Comparison of ENCODE assay signal across 8 mouse cellular contexts in the genomic region with DNA sequence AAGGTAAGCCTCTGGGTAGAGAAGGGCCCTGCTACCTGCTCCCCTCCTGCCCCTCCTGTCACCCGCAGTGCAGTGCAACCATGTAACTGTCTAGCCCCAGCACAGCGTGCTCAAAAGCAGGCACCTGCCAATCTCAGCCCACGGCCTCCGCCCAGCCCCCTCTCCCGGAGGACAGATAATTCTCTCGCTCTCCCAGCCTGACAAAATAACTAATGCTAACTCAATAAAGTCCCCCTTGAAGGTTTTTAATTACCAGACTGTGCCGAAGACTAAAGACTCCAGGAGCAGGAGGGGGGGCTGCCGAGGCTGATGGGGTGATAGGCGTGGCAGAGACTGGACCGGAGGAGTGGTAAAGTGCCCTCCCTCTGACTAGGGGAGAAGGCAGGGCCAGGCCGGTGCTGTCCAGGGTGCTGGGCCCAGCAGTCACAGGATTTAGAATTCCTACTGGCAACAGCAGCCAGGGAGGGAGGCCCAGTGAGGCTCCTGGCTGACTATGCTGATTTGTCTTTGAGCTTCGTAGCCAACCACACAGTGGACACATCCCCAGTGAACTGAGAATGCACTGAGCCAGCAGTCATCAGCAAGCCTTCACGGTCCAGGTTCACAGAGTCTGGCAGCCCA.
DNase-seq lines count a peak whose midpoint lies in the region; ATAC-seq and TF ChIP-seq lines count a peak whose summit lies in the region.

No protein-coding gene starts in this region.

- H3K27ac ChIP-seq in hindbrain, postnatal 0 days = peak overlapping the region; percentile 57; the same call in 1 of the 2 replicates
- H3K27ac ChIP-seq in liver, embryonic 15.5 days (replicated peaks) = no peak overlapping the region
- no peak overlapping the region for H3K27ac ChIP-seq in neural tube, embryonic 11.5 days (ENCODE audit: low read depth, low read length)

- H3K9ac ChIP-seq in hindbrain, postnatal 0 days (replicated peaks; ENCODE audit: low read length) = no peak overlapping the region
- H3K9ac ChIP-seq in liver, embryonic 15.5 days = no peak overlapping the region
- no peak overlapping the region for H3K9ac ChIP-seq in neural tube, embryonic 11.5 days (ENCODE audit: low read length)

- no peak for TF ChIP-seq CTCF in E14TG2a.4 (conservative IDR thresholded peaks at IDR 0.05; ENCODE audit: low read length)
- no peak for TF ChIP-seq CTCF in hindbrain, postnatal 0 days (IDR thresholded peaks at IDR 0.05; ENCODE audit: low read depth)

- peak overlapping the region; percentile 29; the same call in 1 of the 2 replicates for H3K4me2 ChIP-seq in hindbrain, postnatal 0 days (ENCODE audit: low read depth, low read length)
- peak overlapping the region; percentile 30; the same call in 1 of the 2 replicates for H3K4me2 ChIP-seq in liver, embryonic 15.5 days
- H3K4me2 ChIP-seq in neural tube, embryonic 11.5 days (ENCODE audit: low read depth) = no peak overlapping the region

- WGBS in hindbrain, postnatal 0 days = 9% methylated on average over 13 of the region's 13 CpGs
- WGBS in liver, embryonic 15.5 days (ENCODE audit: insufficient replicate concordance) = 7% methylated on average over 13 of the region's 13 CpGs
- 10% methylated on average over 13 of the region's 13 CpGs for WGBS in neural tube, embryonic 11.5 days

- peak overlapping the region; percentile 73 for H3K4me3 ChIP-seq in E14TG2a.4 (replicated peaks; ENCODE audit: low read length)
- H3K4me3 ChIP-seq in hindbrain, postnatal 0 days (ENCODE audit: low read length) = no peak overlapping the region
- no peak overlapping the region for H3K4me3 ChIP-seq in liver, embryonic 15.5 days (replicated peaks)
- no peak overlapping the region for H3K4me3 ChIP-seq in neural tube, embryonic 11.5 days (ENCODE audit: low read depth, low read length)

- peaks cover 56% of the 10 kb centered on the region for H3K4me1 ChIP-seq in E14TG2a.4 (replicated peaks; ENCODE audit: low read depth, low read length)
- H3K4me1 ChIP-seq in hindbrain, postnatal 0 days (ENCODE audit: insufficient read depth, low read length) = peaks cover 65% of the 10 kb centered on the region
- H3K4me1 ChIP-seq in liver, embryonic 15.5 days (replicated peaks) = peaks cover 19% of the 10 kb centered on the region
- peaks cover 35% of the 10 kb centered on the region for H3K4me1 ChIP-seq in neural tube, embryonic 11.5 days (ENCODE audit: control insufficient read depth, insufficient read depth, low read length)

- DNase-seq in adrenal gland, postnatal 25 days = peak; percentile 75
- peak; percentile 39 for DNase-seq in gastrocnemius, postnatal 25 days
- DNase-seq in hindbrain, postnatal 0 days (ENCODE audit: low spot score) = peak; percentile 75
- peak; percentile 68 for DNase-seq in neural tube, embryonic 11.5 days (ENCODE audit: low spot score)
- no peak for DNase-seq in right cerebral cortex, postnatal 4 days
- no peak for DNase-seq in spleen, postnatal 36 days (ENCODE audit: low spot score in 2 of 2)

- H3K27me3 ChIP-seq in E14TG2a.4 (ENCODE audit: insufficient read depth, low read length) = peaks cover 51% of the 10 kb centered on the region
- no peaks in the 10 kb centered on the region for H3K27me3 ChIP-seq in hindbrain, postnatal 0 days (ENCODE audit: insufficient read depth, low read length)
- peaks cover 70% of the 10 kb centered on the region for H3K27me3 ChIP-seq in liver, embryonic 15.5 days
- peaks cover 9% of the 10 kb centered on the region; the same call in 1 of the 2 replicates for H3K27me3 ChIP-seq in neural tube, embryonic 11.5 days (ENCODE audit: control insufficient read depth, insufficient read depth, low read length)

- H3K9me3 ChIP-seq in E14TG2a.4 (ENCODE audit: low read length) = no peaks in the 10 kb centered on the region
- no peaks in the 10 kb centered on the region for H3K9me3 ChIP-seq in hindbrain, postnatal 0 days (ENCODE audit: low read length)
- no peaks in the 10 kb centered on the region for H3K9me3 ChIP-seq in liver, embryonic 15.5 days (replicated peaks)
- H3K9me3 ChIP-seq in neural tube, embryonic 11.5 days (ENCODE audit: control insufficient read depth, low read length) = no peaks in the 10 kb centered on the region

- H3K36me3 ChIP-seq in E14TG2a.4 (ENCODE audit: insufficient read depth, low read length) = 0 out of 2 replicates have a peak, but pooled peaks cover 6% of the 10 kb centered on the region
- H3K36me3 ChIP-seq in hindbrain, postnatal 0 days (ENCODE audit: insufficient read depth, low read length) = no peaks in the 10 kb centered on the region
- no peaks in the 10 kb centered on the region for H3K36me3 ChIP-seq in liver, embryonic 15.5 days (replicated peaks)
- no peaks in the 10 kb centered on the region for H3K36me3 ChIP-seq in neural tube, embryonic 11.5 days (ENCODE audit: control insufficient read depth, insufficient read depth, low read length)

- peak; percentile 30 for ATAC-seq in hindbrain, postnatal 0 days
- ATAC-seq in liver, embryonic 15.5 days (ENCODE audit: insufficient read depth) = 0 out of 2 replicates have a peak, but pooled peaks have one; percentile 31
- 0 out of 2 replicates have a peak, but pooled peaks have one; percentile 42 for ATAC-seq in neural tube, embryonic 11.5 days (ENCODE audit: insufficient read depth, low FRiP score, low TSS enrichment)

Comparison
In these comparisons a context has a peak if more than half of its experiments do, and no peak if none do; other contexts are left out.
1. DNase-seq: peak in adrenal gland, postnatal 25 days (single experiment), gastrocnemius, postnatal 25 days (single experiment), hindbrain, postnatal 0 days (single experiment) and neural tube, embryonic 11.5 days (single experiment); none in right cerebral cortex, postnatal 4 days (single experiment) and spleen, postnatal 36 days (0 of 2).
2. Peak in every context shown above with its lines, with median percentiles within 50 percentile points of each other: ATAC-seq.